Mouse (Mus musculus) neural tube, embryonic 10.5 days (tissue): ENCODE measurements around the gene Kidins220.
A peak's percentile ranks its signal among the peaks of the same experiment; 100 is the strongest.

Experiments used
- DNase-seq: peaks from one replicate; pipeline ENCODE4 v3.0.0-alpha.2; 2017; ENCODE audit warnings: low spot score; ENCODE audit errors: extremely low spot score

Kidins220 gene

GRCm38 (mm10) chr12:25024862-25025545, 50.3 kb downstream of the Kidins220 start:
- DNase-seq = no peak

GRCm38 (mm10) chr12:25026308-25026707, 51.6 kb downstream of the Kidins220 start:
- DNase-seq = no peak

- DNase-seq = peak; percentile 55
Measured at GRCm38 (mm10) chr12:25027416-25027815, 52.7 kb downstream of the Kidins220 start.

- DNase-seq = no peak
Measured at GRCm38 (mm10) chr12:25033662-25034337, 59.1 kb downstream of the Kidins220 start.

GRCm38 (mm10) chr12:25034338-25034953, 59.7 kb downstream of the Kidins220 start:
- no peak for DNase-seq

GRCm38 (mm10) chr12:25036024-25036423, 61.3 kb downstream of the Kidins220 start:
- no peak for DNase-seq

- DNase-seq = no peak
Measured at GRCm38 (mm10) chr12:25037222-25037621, 62.5 kb downstream of the Kidins220 start.

- no peak for DNase-seq
Measured at GRCm38 (mm10) chr12:25037681-25038472, 63.2 kb downstream of the Kidins220 start.

GRCm38 (mm10) chr12:25044056-25044455, 69.3 kb downstream of the Kidins220 start:
- DNase-seq = no peak

GRCm38 (mm10) chr12:25044579-25044978, 69.9 kb downstream of the Kidins220 start:
- DNase-seq = no peak

- no peak for DNase-seq
Measured at GRCm38 (mm10) chr12:25049253-25049652, 74.5 kb downstream of the Kidins220 start.

GRCm38 (mm10) chr12:25054511-25054910, 79.8 kb downstream of the Kidins220 start:
- DNase-seq = no peak

- no peak for DNase-seq
Measured at GRCm38 (mm10) chr12:25054963-25055362, 80.2 kb downstream of the Kidins220 start.

GRCm38 (mm10) chr12:25059487-25060200, 84.9 kb downstream of the Kidins220 start:
- no peak for DNase-seq

GRCm38 (mm10) chr12:25060901-25061300, 86.2 kb downstream of the Kidins220 start:
- no peak for DNase-seq

- no peak for DNase-seq
Measured at GRCm38 (mm10) chr12:25062264-25062663, 87.5 kb downstream of the Kidins220 start.

- no peak for DNase-seq
Measured at GRCm38 (mm10) chr12:25073374-25073773, 98.6 kb downstream of the Kidins220 start.

- DNase-seq = no peak
Measured at GRCm38 (mm10) chr12:25074344-25074743, 99.6 kb downstream of the Kidins220 start.

GRCm38 (mm10) chr12:25083260-25084178, 108.8 kb downstream of the Kidins220 start:
- no peak for DNase-seq

GRCm38 (mm10) chr12:25086966-25087365, 112.2 kb downstream of the Kidins220 start:
- no peak for DNase-seq
